Mouse (Mus musculus): ENCODE measurements around the gene Clec10a. TPM values are rescaled to one million over a fixed set of nuclear protein-coding genes. Genes with fewer than 3 reads are reported as not detected.

The Clec10a gene
- total RNA-seq, 2 experiments from 2014 or later: 3.1 to 3.5 TPM

GRCm38 (mm10) chr11:70180496-70180895 lies 24.5 kb downstream of the Clec10a start:
- DNase-seq: no peak

GRCm38 (mm10) chr11:70185120-70185519 lies 29.1 kb downstream of the Clec10a start:
- peak in 1 of 2 experiments; percentile 56 for DNase-seq

- DNase-seq: no peak
Observed at GRCm38 (mm10) chr11:70189319-70190134, 33.5 kb downstream of the Clec10a start.

- DNase-seq: no peak
Observed at GRCm38 (mm10) chr11:70191188-70191587, 35.2 kb downstream of the Clec10a start.

DNA sequence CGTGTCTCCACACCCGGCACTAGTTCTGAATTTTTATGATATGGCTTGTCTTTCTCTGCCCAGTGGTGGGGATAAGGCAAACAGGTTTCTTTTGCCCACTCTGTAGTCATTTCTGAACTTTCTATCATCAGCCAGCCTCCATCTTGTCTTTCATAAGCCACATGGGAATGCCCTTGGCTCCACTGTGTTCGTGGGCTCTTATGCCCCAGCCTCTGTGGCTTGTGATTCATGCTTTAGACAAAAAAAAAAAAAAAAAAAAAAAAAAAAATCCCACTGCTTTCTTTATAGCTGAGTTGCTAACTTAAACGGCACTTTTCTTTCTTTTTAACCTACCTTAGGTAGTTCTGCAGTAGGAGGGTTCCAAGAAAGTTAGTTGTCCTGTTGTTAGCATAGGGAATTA lies 36.2 kb downstream of the Clec10a start:
- no peak for DNase-seq

- DNase-seq: no peak
Observed at GRCm38 (mm10) chr11:70193354-70194285, 37.6 kb downstream of the Clec10a start.

DNA sequence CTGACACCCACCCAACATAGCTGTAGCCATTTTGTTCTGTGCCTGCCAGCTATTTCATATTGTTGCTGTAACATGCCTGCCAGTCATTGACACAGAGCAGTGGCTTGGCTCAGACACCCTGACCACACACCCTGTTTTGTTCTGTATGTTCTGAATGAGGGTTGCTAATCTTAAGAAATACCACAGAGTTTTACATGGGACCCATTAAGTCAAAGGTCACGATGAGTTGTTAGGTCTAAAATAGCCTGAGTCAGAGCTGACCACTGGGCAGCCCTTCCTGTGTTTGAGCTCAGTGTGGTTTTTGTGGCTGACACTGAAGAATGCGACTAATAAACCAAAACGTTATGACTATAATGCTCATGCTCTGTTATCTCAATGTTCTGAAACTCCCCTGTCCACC lies 42.3 kb downstream of the Clec10a start:
- no peak for DNase-seq

GRCm38 (mm10) chr11:70199107-70199506 lies 43.1 kb downstream of the Clec10a start:
- no peak for DNase-seq

- DNase-seq: no peak
Observed at GRCm38 (mm10) chr11:70200036-70200608, 44.1 kb downstream of the Clec10a start.

- DNase-seq: peak; percentile 80 to 91
Observed at GRCm38 (mm10) chr11:70201691-70202090, 45.7 kb downstream of the Clec10a start.

- DNase-seq: no peak
Observed at GRCm38 (mm10) chr11:70206801-70207200, 50.8 kb downstream of the Clec10a start.

GRCm38 (mm10) chr11:70207283-70207682 lies 51.3 kb downstream of the Clec10a start:
- DNase-seq: peak in 1 of 2 experiments; percentile 52

DNA sequence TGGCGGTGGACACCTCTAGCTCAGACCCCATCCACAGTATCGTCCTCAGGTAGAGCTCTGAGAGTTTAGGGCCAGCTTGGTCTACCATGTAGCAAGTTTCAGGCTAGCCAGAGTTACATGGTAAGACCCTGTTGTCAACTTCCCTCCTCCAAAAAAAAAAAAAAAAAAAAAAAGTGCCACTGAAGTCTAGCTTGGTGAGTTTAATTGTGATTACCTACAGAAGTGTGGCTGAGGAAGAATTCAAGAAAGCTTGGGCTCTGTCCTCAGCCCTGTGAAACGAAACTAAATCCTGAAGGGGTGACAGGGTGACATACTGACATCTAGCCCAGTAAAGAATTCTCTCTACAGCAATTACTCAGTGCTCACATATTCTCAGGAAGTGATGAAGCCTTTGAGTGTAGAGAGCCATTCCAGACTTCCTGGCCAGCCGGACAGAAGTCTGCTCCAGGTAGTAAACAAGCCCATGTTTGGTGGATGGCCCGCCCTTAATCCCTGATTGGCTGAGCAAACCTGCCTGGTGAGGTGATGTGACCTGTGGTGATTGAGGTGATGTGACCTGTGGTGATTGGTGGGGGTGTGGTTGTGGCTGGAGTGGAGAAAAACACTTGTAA lies 52.9 kb downstream of the Clec10a start:
- DNase-seq: no peak

DNA sequence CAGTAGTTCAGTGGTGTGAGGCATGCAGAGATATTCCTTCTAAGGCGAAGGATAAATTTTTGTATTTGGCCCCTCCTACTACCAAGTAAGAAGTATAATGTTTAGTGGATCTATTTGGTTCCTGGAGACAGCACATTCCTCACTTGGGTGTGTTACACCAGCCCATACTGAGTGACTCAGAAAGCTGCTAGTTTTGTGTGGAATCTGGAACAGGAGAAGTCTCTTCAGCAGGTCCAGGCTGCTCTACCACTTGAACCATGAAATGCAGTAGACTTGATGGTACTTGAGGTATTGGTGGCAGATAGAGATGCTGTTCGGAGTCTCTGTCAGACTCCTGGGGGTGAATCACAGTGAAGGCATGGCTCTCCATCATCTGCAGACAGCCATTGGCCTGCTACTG lies 54.7 kb downstream of the Clec10a start:
- DNase-seq: no peak

DNA sequence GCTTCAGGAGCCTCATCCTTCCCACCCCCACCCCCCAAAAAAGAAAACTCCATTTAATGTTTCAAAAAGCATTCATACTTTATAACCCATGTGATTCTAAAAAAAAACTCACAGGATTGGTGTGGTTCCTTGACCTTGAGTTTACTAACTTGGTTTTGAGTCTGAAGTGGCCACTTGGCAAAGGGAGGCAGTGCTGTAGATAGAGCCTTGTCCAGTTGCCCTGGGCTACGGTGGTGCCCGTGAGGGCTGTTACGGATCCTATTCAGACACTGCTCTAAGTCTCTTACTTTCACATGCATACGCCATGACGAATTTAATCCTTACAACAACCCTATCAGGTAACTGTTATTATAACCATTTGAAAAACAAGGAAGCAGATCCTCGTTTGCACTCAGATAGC lies 56.0 kb downstream of the Clec10a start:
- no peak for DNase-seq

GRCm38 (mm10) chr11:70212423-70212822 lies 56.4 kb downstream of the Clec10a start, which contains the start of gene Slc16a11:
TSS of gene Slc16a11 (plus strand) at chr11:70212752.
- peak in 1 of 2 experiments; percentile 20 for DNase-seq

GRCm38 (mm10) chr11:70212896-70213295 lies 56.9 kb downstream of the Clec10a start:
- DNase-seq: peak; percentile 79 to 88

DNA sequence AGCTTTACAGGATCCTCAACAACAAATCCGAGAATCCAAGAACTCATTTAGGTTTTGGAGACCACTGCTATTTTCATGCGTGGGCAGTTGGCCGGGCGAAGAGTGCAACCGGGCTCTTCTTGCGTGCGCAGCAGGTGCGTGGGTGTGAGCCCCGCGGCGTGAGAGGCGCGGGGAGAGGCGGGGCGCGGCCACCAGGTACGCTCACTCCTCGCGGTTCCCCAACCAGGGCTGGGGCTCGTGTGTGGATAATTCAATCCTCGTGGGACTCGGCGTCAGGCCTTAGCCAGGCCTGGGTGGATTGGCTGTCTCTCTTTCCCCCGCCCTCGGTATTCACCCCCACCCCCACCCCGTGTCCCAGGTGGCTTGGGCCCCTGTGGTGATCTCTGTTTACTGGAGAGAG lies 57.7 kb downstream of the Clec10a start:
- no peak for DNase-seq

DNA sequence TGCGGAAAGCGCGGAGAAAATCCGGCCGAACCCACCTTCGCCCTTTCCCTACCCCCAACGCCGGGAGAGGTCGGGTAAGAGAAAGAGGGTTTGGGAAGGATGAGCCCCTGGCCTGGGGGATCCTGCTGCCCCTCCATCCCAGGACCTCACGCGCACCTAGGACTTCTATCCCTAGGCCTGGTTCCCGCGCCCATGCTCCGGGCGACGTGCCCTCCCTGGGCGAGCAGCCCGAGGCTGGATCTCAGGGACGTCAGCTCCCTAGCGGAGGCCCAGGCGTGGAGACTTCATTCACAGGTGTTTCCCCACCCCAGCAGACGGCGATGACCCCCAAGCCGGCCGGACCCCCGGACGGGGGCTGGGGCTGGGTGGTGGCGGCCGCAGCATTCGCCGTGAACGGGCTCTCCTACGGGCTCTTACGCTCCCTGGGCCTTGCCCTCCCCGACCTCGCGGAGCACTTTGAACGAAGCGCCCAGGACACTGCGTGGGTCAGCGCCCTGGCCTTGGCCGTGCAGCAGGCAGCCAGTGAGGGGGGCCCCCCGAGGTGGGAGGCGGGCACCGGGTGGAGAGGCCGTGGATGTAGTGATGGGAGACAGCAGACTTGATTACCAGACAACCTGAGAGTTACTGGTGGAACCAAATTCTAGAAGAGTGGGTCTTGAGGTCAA lies 58.3 kb downstream of the Clec10a start:
- peak in 1 of 2 experiments; percentile 55 for DNase-seq

DNA sequence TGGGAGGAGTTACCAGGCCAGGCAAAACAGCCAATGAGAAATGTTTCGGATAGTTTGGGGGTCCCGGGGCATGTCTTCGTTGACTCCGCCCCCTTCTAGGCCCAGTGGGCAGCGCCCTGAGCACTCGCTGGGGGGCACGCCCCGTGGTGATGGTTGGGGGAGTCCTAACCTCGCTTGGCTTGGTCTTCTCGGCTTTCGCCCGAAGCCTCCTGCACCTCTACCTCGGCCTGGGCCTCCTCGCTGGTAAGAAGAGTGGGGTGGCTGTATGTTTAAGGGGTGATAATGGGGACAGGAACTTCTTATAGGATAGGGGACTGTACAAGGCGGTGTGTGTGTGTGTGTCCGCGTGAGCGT lies 58.8 kb downstream of the Clec10a start:
- no peak for DNase-seq

DNA sequence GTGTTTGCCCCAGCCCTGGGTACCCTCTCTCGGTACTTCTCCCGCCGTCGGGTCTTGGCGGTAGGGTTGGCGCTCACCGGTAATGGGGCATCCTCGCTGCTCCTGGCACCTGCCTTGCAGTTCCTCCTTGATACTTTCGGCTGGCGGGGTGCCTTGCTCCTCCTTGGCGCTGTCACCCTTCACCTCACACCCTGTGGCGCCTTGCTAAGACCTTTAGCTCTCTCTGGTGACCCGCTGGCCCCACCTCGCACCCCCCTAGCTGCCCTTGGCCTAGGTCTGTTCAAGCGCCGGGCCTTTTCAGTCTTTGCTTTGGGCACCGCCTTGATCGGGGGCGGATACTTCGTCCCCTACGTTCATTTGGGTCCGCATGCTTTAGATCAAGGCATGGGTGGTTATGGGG lies 59.3 kb downstream of the Clec10a start:
- DNase-seq: no peak

DNA sequence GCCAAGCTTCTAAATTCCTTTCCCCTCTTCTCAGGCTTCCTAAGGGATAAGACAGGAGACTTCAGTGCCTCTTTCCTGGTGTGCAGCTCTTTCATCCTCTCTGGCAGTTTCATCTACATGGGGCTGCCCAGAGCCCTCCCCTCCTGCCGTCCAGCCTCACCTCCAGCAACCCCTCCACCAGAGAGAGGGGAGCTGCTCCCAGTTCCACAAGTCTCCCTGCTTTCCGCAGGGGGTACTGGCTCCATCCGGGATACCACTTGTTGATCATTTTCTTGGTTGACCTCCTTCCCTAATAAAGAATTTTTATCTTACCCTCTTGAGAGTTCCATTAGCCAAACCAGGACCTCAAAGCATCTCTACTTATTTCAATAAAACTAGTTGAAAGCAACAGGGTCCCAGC lies 60.1 kb downstream of the Clec10a start:
- DNase-seq: no peak

Measured in heart, adult 18-20 months (tissue).